Mouse (Mus musculus) left cerebral cortex, adult 6 months (tissue): ENCODE results near the gene Ak4. TPM values are rescaled to one million over a fixed set of nuclear protein-coding genes. Genes with fewer than 3 reads are reported as not detected.

Experiments used
- long read RNA-seq, 2 experiments: library from polyadenylated mRNA; unstranded; transcript quantifications; one replicate each; pipeline ENCODE4 v2.0.0; 2019 to 2020
- polyA plus RNA-seq: library from polyadenylated mRNA; unstranded; fragments of <200 nt; fragmentation: Nextera tagmentation; gene quantifications from 2 replicates; pipeline ENCODE4 v1.2.3, GENCODE M21; 2021

Ak4 gene
- 16.3 and 21.0 TPM in 2 replicates for polyA plus RNA-seq
- long read RNA-seq, experiment 1, full-length matches to known transcripts, result 64 of 131 reads
- long read RNA-seq, experiment 1, partial matches to known transcripts, result 55 of 131 reads
- long read RNA-seq, experiment 1, other reads (novel, unspliced or antisense), result 12 of 131 reads
- long read RNA-seq, experiment 2, full-length matches to known transcripts, result 14 of 35 reads
- long read RNA-seq, experiment 2, partial matches to known transcripts, result 15 of 35 reads
- long read RNA-seq, experiment 2, other reads (novel, unspliced or antisense), result 6 of 35 reads

DNA sequence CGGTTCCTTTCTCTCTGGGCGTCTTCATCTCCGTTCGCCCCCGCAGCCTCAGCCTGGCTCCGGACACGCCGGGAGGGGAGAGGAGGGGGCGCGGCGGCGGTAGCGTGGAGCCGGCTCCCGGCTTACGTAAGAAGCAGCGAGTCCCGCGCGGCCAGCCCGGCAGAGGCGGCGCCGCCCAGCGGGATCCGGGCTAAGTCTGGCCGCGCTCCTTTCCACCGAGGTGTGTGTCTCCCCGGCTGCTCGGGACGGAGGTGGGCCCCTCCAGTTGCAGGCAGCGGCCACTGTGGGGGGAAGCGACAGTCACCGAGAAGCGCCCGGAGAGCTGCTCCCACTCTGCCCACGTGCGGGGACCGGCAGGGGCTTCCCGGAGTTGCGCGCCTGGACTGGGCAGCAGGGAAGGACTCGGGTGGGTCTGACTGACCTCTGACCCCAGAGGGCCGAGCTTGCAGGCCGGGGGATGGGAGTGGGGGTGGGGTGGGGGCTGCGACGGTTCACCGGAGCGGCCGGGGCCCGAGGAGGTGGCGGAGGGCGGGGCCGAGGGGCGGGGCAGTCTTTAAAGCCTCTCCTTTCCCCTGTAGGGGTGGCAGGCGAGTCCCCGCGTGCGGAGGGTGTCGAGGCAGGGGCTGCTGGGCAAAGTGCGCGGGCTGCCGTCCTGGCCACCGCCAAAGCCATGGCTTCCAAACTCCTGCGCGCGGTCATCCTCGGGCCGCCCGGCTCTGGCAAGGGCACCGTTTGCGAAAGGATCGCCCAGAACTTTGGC lies at the start of gene Ak4:
TSS of gene Ak4 (plus strand) at position 127 of the 760 bp plus-strand sequence.

DNA sequence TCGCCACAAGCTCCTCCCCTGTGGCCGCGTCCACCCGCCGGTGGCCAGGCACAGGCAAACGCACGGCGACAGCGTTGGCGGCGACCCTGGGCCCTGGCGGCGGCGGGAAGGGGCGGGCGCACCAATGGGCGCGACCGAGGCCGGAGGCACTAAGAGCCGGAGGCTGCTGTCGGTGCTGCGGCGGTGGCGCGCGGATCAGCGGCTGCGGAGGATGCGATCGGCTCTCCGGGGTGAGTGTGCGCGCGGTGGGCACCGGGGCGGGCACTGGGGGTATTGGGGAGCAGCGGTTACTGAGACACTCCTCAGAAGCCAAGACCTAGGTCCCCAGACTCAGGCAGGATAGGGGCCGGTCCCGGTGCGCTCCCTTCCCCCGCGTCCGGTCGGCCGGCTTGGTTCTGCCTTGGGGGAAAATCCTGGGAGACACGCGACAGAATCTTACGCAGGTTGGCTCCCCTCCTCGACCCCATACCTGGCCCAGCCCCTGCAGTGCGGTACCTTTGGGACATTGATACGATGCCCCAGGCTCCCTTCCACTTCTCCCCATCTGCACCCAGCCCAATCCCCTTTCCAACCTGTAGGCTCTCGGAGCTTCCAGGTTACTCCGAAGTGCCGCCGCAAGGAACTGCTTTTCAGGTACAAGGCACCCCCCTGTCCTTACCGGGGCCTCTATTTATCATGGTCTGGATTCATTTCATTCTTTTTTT lies 77.6 kb downstream of the Ak4 start, which contains the start of gene Dnajc6:
TSS of gene Dnajc6 (plus strand) at position 115 of the 704 bp plus-strand sequence.

Other genes with a start within 250 kb of the Ak4 start
- 33.6 and 57.3 TPM in 2 replicates for gene Jak1, start 154.0 kb upstream of the Ak4 start, polyA plus RNA-seq
- gene Dnajc6, start 77.4 kb downstream of the Ak4 start, polyA plus RNA-seq, result 117 and 162 TPM in 2 replicates
- 33.2 and 44.1 TPM in 2 replicates for gene Leprot, start 228.4 kb downstream of the Ak4 start, polyA plus RNA-seq